Mouse (Mus musculus): ENCODE results near the gene Jak1. TPM values are rescaled to one million over a fixed set of nuclear protein-coding genes. Genes with fewer than 3 reads are reported as not detected.
A peak's percentile ranks its signal among the peaks of the same experiment; 100 is the strongest.

Jak1 gene
- total RNA-seq (2021): 100 to 1,000 TPM; 118 to 121 TPM

GRCm38 (mm10) chr4:101264741-101265513 lies at the start of gene Jak1:
TSS of gene Jak1 (minus strand) at chr4:101265282.
- peak; percentile 90 to 92 for DNase-seq (ENCODE audit: extremely low spot score in 1 of 2, low spot score in 1 of 2)

- DNase-seq (ENCODE audit: extremely low spot score in 1 of 2, low spot score in 1 of 2): no peak
These were observed 47.0 kb upstream of the Jak1 start for GRCm38 (mm10) chr4:101312055-101312454.

GRCm38 (mm10) chr4:101308166-101308565 lies 43.1 kb upstream of the Jak1 start:
- no peak for DNase-seq (ENCODE audit: extremely low spot score in 1 of 2, low spot score in 1 of 2)

GRCm38 (mm10) chr4:101307286-101307685 lies 42.2 kb upstream of the Jak1 start:
- DNase-seq (ENCODE audit: extremely low spot score in 1 of 2, low spot score in 1 of 2): no peak

GRCm38 (mm10) chr4:101306132-101306915 lies 41.2 kb upstream of the Jak1 start:
- no peak for DNase-seq (ENCODE audit: extremely low spot score in 1 of 2, low spot score in 1 of 2)

GRCm38 (mm10) chr4:101305126-101305525 lies 40.0 kb upstream of the Jak1 start:
- DNase-seq (ENCODE audit: extremely low spot score in 1 of 2, low spot score in 1 of 2): no peak

- DNase-seq (ENCODE audit: extremely low spot score in 1 of 2, low spot score in 1 of 2): no peak
These were observed 39.0 kb upstream of the Jak1 start for GRCm38 (mm10) chr4:101304114-101304513.

- DNase-seq (ENCODE audit: extremely low spot score in 1 of 2, low spot score in 1 of 2): no peak
These were observed 35.4 kb upstream of the Jak1 start for GRCm38 (mm10) chr4:101300392-101300910.

GRCm38 (mm10) chr4:101298311-101298990 lies 33.4 kb upstream of the Jak1 start:
- no peak for DNase-seq (ENCODE audit: extremely low spot score in 1 of 2, low spot score in 1 of 2)

GRCm38 (mm10) chr4:101296836-101297235 lies 31.8 kb upstream of the Jak1 start:
- DNase-seq (ENCODE audit: extremely low spot score in 1 of 2, low spot score in 1 of 2): no peak

GRCm38 (mm10) chr4:101295788-101296187 lies 30.7 kb upstream of the Jak1 start:
- DNase-seq (ENCODE audit: extremely low spot score in 1 of 2, low spot score in 1 of 2): no peak

- DNase-seq (ENCODE audit: extremely low spot score in 1 of 2, low spot score in 1 of 2): no peak
These were observed 28.6 kb upstream of the Jak1 start for GRCm38 (mm10) chr4:101293661-101294060.

- DNase-seq (ENCODE audit: extremely low spot score in 1 of 2, low spot score in 1 of 2): peak in 1 of 2 experiments; percentile 18
These were observed 27.9 kb upstream of the Jak1 start for GRCm38 (mm10) chr4:101292736-101293541.

GRCm38 (mm10) chr4:101292028-101292735 lies 27.1 kb upstream of the Jak1 start:
- peak; percentile 41 to 67 for DNase-seq (ENCODE audit: extremely low spot score in 1 of 2, low spot score in 1 of 2)

- no peak for DNase-seq (ENCODE audit: extremely low spot score in 1 of 2, low spot score in 1 of 2)
These were observed 23.2 kb upstream of the Jak1 start for GRCm38 (mm10) chr4:101288292-101288691.

- no peak for DNase-seq (ENCODE audit: extremely low spot score in 1 of 2, low spot score in 1 of 2)
These were observed 21.5 kb upstream of the Jak1 start for GRCm38 (mm10) chr4:101286562-101286961.

GRCm38 (mm10) chr4:101285906-101286432 lies 20.9 kb upstream of the Jak1 start:
- DNase-seq (ENCODE audit: extremely low spot score in 1 of 2, low spot score in 1 of 2): no peak

GRCm38 (mm10) chr4:101283938-101284337 lies 18.9 kb upstream of the Jak1 start:
- DNase-seq (ENCODE audit: extremely low spot score in 1 of 2, low spot score in 1 of 2): no peak

GRCm38 (mm10) chr4:101282237-101282636 lies 17.2 kb upstream of the Jak1 start:
- no peak for DNase-seq (ENCODE audit: extremely low spot score in 1 of 2, low spot score in 1 of 2)
